Mouse (Mus musculus) MEL (cell line): Measurements from ENCODE around the gene Alox5ap. TPM values are rescaled to one million over a fixed set of nuclear protein-coding genes. Genes with fewer than 3 reads are reported as not detected.

Experiments used
- DNase-seq: peaks from one replicate; pipeline ENCODE4 v3.0.0; 2011; ENCODE audit warnings: low read depth, low spot score
- H3K27ac ChIP-seq: 2 replicates; pipeline ENCODE4 v1.5.1; 2012; ENCODE audit warnings: low read depth, mild to moderate bottlenecking, control low read depth, low read length, moderate library complexity; ENCODE audit not compliant: control insufficient read depth
- H3K27me3 ChIP-seq, 2 experiments: fragments of 150-350 bp in 1 of 2; sonication (generic) in 1 of 2; 2 replicates each; pipeline ENCODE4 v1.6.1; 2012; ENCODE audit warnings: low read length in 2 of 2, mild to moderate bottlenecking in 2 of 2, improper control_type of control experiment in 1 of 2, moderate library complexity in 1 of 2; ENCODE audit not compliant: insufficient read depth in 2 of 2, control insufficient read depth in 1 of 2
- H3K36me3 ChIP-seq, 2 experiments: 2 replicates each; pipeline ENCODE4 v1.6.1; 2012 to 2014; ENCODE audit warnings: low read length in 2 of 2, improper control_type of control experiment in 1 of 2, inconsistent platforms in 1 of 2, mild to moderate bottlenecking in 1 of 2; ENCODE audit not compliant: insufficient read depth in 2 of 2, control insufficient read depth in 1 of 2
- H3K4me1 ChIP-seq, 2 experiments: fragments of 150-350 bp in 1 of 2; sonication (generic) in 1 of 2; 2 replicates each; pipeline ENCODE4 v1.6.1; 2012; ENCODE audit warnings: low read length in 2 of 2, improper control_type of control experiment in 1 of 2, mild to moderate bottlenecking in 1 of 2; ENCODE audit not compliant: insufficient read depth in 2 of 2, control insufficient read depth in 1 of 2
- H3K4me3 ChIP-seq, 2 experiments: fragments of 150-350 bp in 1 of 2; sonication (generic) in 1 of 2; 2 replicates each; pipeline ENCODE4 v1.5.1; 2012; ENCODE audit warnings: low read depth in 2 of 2, low read length in 2 of 2, mild to moderate bottlenecking in 2 of 2, moderate library complexity in 2 of 2, control low read depth in 1 of 2, improper control_type of control experiment in 1 of 2; ENCODE audit not compliant: control insufficient read depth in 1 of 2, insufficient read depth in 1 of 2
- H3K79me2 ChIP-seq: 2 replicates; pipeline ENCODE4 v1.6.1; 2012; ENCODE audit warnings: mild to moderate bottlenecking, low read length, moderate library complexity; ENCODE audit not compliant: control insufficient read depth, poor library complexity, insufficient read depth
- H3K9ac ChIP-seq: 2 replicates; pipeline ENCODE4 v1.6.1; 2012; ENCODE audit warnings: low read depth, mild to moderate bottlenecking, control low read depth, low read length, moderate library complexity; ENCODE audit not compliant: control insufficient read depth, poor library complexity, severe bottlenecking
- H3K9me3 ChIP-seq: fragments of 150-350 bp; sonication (generic); replicated peaks from 2 replicates; pipeline ENCODE4 v1.6.1; 2012; ENCODE audit warnings: mild to moderate bottlenecking, low read length, improper control_type of control experiment, moderate library complexity; ENCODE audit not compliant: insufficient read depth
- CHD1 ChIP-seq: IDR thresholded peaks from 2 replicates; pipeline ENCODE4 v1.6.1; 2012; ENCODE audit warnings: low read depth, mild to moderate bottlenecking, inconsistent platforms, low read length, improper control_type of control experiment
- CTCF ChIP-seq, 3 experiments: IDR thresholded peaks in 2 of 3; conservative IDR thresholded peaks in 1 of 3; 2 replicates each; pipeline ENCODE4 v1.5.1; 2011 to 2012; ENCODE audit warnings: low read length in 3 of 3, low read depth in 2 of 3, mild to moderate bottlenecking in 2 of 3, improper control_type of control experiment in 1 of 3, inconsistent platforms in 1 of 3, mixed read lengths in 1 of 3, moderate library complexity in 1 of 3; ENCODE audit not compliant: control insufficient read depth in 1 of 3, insufficient read depth in 1 of 3, poor library complexity in 1 of 3, severe bottlenecking in 1 of 3
- EP300 ChIP-seq, 2 experiments: IDR thresholded peaks; 2 replicates each; pipeline ENCODE4 v1.6.1; 2011; ENCODE audit warnings: improper control_type of control experiment in 2 of 2, low read length in 2 of 2, low read depth in 1 of 2, mild to moderate bottlenecking in 1 of 2
- ETS1 ChIP-seq: IDR thresholded peaks from 2 replicates; pipeline ENCODE4 v1.6.1; 2012; ENCODE audit warnings: low read depth, mild to moderate bottlenecking, inconsistent platforms, low read length, improper control_type of control experiment, moderate library complexity
- GABPA ChIP-seq: IDR thresholded peaks from 2 replicates; pipeline ENCODE4 v1.6.1; 2012; ENCODE audit warnings: low read depth, mild to moderate bottlenecking, inconsistent platforms, low read length, improper control_type of control experiment, moderate library complexity
- GATA1 ChIP-seq: IDR thresholded peaks from 2 replicates; pipeline ENCODE4 v1.6.1; 2011; ENCODE audit warnings: low read depth, low read length, improper control_type of control experiment
- HCFC1 ChIP-seq: IDR thresholded peaks from 2 replicates; pipeline ENCODE4 v1.6.1; 2012; ENCODE audit warnings: low read depth, mild to moderate bottlenecking, inconsistent platforms, low read length, improper control_type of control experiment, moderate library complexity
- JUND ChIP-seq: IDR thresholded peaks from 2 replicates; pipeline ENCODE4 v1.6.1; 2011; ENCODE audit warnings: low read depth, mild to moderate bottlenecking, improper control_type of control experiment, low read length
- KAT2A ChIP-seq: conservative IDR thresholded peaks from 2 replicates; pipeline ENCODE4 v1.6.1; 2012; ENCODE audit warnings: low read depth, low read length, improper control_type of control experiment, inconsistent platforms
- MAFK ChIP-seq: IDR thresholded peaks from 2 replicates; pipeline ENCODE4 v1.6.1; 2011; ENCODE audit warnings: low read depth, mild to moderate bottlenecking, low read length, improper control_type of control experiment, borderline replicate concordance
- MAX ChIP-seq: IDR thresholded peaks from 2 replicates; pipeline ENCODE4 v1.6.1; 2011; ENCODE audit warnings: low read length, improper control_type of control experiment
- MEF2A ChIP-seq: IDR thresholded peaks from 2 replicates; pipeline ENCODE4 v1.6.1; 2014; ENCODE audit warnings: low read depth, mild to moderate bottlenecking, inconsistent platforms, low read length, improper control_type of control experiment; ENCODE audit not compliant: poor library complexity, insufficient replicate concordance, severe bottlenecking; ENCODE audit errors: extremely low read depth
- MXI1 ChIP-seq: IDR thresholded peaks from 2 replicates; pipeline ENCODE4 v1.6.1; 2011; ENCODE audit warnings: mild to moderate bottlenecking, low read depth, low read length, improper control_type of control experiment
- MYC ChIP-seq: IDR thresholded peaks from 2 replicates; pipeline ENCODE4 v1.6.1; 2011; ENCODE audit warnings: low read depth, mild to moderate bottlenecking, low read length, improper control_type of control experiment, moderate library complexity
- NRF1 ChIP-seq: IDR thresholded peaks from 2 replicates; pipeline ENCODE4 v1.6.1; 2014; ENCODE audit warnings: low read depth, mild to moderate bottlenecking, inconsistent platforms, low read length, improper control_type of control experiment, moderate library complexity; ENCODE audit not compliant: poor library complexity, insufficient read depth, severe bottlenecking
- POLR2AphosphoS5 ChIP-seq: IDR thresholded peaks from 2 replicates; pipeline ENCODE4 v1.6.1; 2012; ENCODE audit warnings: low read depth, borderline replicate concordance, mild to moderate bottlenecking, inconsistent platforms, low read length, moderate library complexity, mixed read lengths
- RAD21 ChIP-seq: IDR thresholded peaks from 2 replicates; pipeline ENCODE4 v1.6.1; 2011; ENCODE audit warnings: mild to moderate bottlenecking, low read depth, low read length, improper control_type of control experiment
- RCOR1 ChIP-seq: IDR thresholded peaks from 2 replicates; pipeline ENCODE4 v1.6.1; 2012; ENCODE audit warnings: low read depth, mild to moderate bottlenecking, inconsistent platforms, low read length, improper control_type of control experiment
- SMC3 ChIP-seq: IDR thresholded peaks from 2 replicates; pipeline ENCODE4 v1.6.1; 2011; ENCODE audit warnings: low read depth, low read length, improper control_type of control experiment
- TAL1 ChIP-seq: IDR thresholded peaks from 2 replicates; pipeline ENCODE4 v1.6.1; 2012; ENCODE audit warnings: mild to moderate bottlenecking, inconsistent platforms, low read length, moderate library complexity, mixed read lengths
- TCF12 ChIP-seq: IDR thresholded peaks from 2 replicates; pipeline ENCODE4 v1.6.1; 2014; ENCODE audit warnings: low read depth, mild to moderate bottlenecking, inconsistent platforms, low read length, improper control_type of control experiment, moderate library complexity
- UBTF ChIP-seq: IDR thresholded peaks from 2 replicates; pipeline ENCODE4 v1.6.1; 2012; ENCODE audit warnings: low read depth, mild to moderate bottlenecking, inconsistent platforms, low read length, improper control_type of control experiment, moderate library complexity, borderline replicate concordance; ENCODE audit not compliant: insufficient read depth
- USF1 ChIP-seq: IDR thresholded peaks from 2 replicates; pipeline ENCODE4 v1.6.1; 2014; ENCODE audit warnings: low read depth, mild to moderate bottlenecking, inconsistent platforms, low read length, improper control_type of control experiment, moderate library complexity
- USF2 ChIP-seq, 2 experiments: IDR thresholded peaks; 2 replicates each; pipeline ENCODE4 v1.6.1; 2011 to 2012; ENCODE audit warnings: improper control_type of control experiment in 2 of 2, low read length in 2 of 2, borderline replicate concordance in 1 of 2, inconsistent platforms in 1 of 2, low read depth in 1 of 2, mild to moderate bottlenecking in 1 of 2; ENCODE audit not compliant: insufficient read depth in 1 of 2
- ZC3H11A ChIP-seq: IDR thresholded peaks from 2 replicates; pipeline ENCODE4 v1.6.1; 2012; ENCODE audit warnings: low read depth, mild to moderate bottlenecking, inconsistent platforms, low read length, improper control_type of control experiment
- ZKSCAN1 ChIP-seq: IDR thresholded peaks from 2 replicates; pipeline ENCODE4 v1.6.1; 2012; ENCODE audit warnings: low read depth, mild to moderate bottlenecking, inconsistent platforms, low read length, improper control_type of control experiment, moderate library complexity
- ZMIZ1 ChIP-seq: IDR thresholded peaks from 2 replicates; pipeline ENCODE4 v1.6.1; 2012; ENCODE audit warnings: low read depth, mild to moderate bottlenecking, inconsistent platforms, low read length, improper control_type of control experiment, moderate library complexity
- ZNF384 ChIP-seq: IDR thresholded peaks from 2 replicates; pipeline ENCODE4 v1.6.1; 2012; ENCODE audit warnings: low read depth, mild to moderate bottlenecking, inconsistent platforms, low read length, improper control_type of control experiment
- polyA plus RNA-seq, 2 experiments: library from polyadenylated mRNA; stranded (reverse) in 1 of 2; unstranded in 1 of 2; fragments of >175 nt in 1 of 2; fragments of >200 nt in 1 of 2; gene quantifications; 2 replicates each; pipeline versions ENCODE4 v1.2.1 to v1.2.4; 2012; ENCODE audit warnings: low replicate concordance in 2 of 2, low read depth in 1 of 2; ENCODE audit not compliant: insufficient read length in 2 of 2, insufficient read depth in 1 of 2, missing spikeins in 1 of 2
- total RNA-seq: library from RNA; depleted of rRNA; stranded (reverse); fragments of 300-350 nt; gene quantifications from 2 replicates; pipeline ENCODE4 v1.2.3, GENCODE M21; 2012

Alox5ap gene
- total and polyA plus RNA-seq, 3 experiments = 56.4 to 157 TPM; not detected in 1

DNA sequence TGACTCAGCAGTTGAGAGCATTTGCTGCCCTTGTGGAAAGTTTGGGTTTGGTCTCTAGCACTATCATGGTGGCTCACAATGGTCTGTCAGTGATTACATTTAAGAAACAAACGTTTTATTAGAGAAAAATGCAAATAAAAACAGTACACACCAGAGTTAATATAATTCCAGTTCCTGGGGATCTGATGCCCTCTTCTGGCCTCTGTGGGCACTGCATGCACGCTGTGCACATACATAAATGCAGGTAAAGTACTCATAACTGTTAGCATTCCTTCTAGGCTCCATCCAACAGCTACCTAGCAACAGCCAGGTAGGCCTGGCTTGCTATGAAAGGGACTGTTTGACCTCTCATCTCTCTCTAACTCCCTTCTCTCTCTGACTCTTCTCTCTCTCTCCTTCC lies 32.9 kb downstream of the Alox5ap start:
- DNase-seq = peak; percentile 47
- no peaks in the 10 kb centered on the region for H3K27me3 ChIP-seq
- H3K36me3 ChIP-seq = no peaks in the 10 kb centered on the region
- TF ChIP-seq TAL1 (no peak), MEF2A (no peak), TCF12 (no peak), NRF1 (no peak), RAD21 (peak; percentile 66), MAX (no peak), KAT2A (no peak), EP300 (IDR thresholded peaks at IDR 0.05; ENCODE audit: low read depth in 1 of 2, low read length in 2 of 2) (no peak), USF1 (no peak), USF2 (IDR thresholded peaks at IDR 0.05; ENCODE audit: borderline replicate concordance in 1 of 2, insufficient read depth in 1 of 2, low read depth in 1 of 2, low read length in 2 of 2) (no peak), ZKSCAN1 (no peak), SMC3 (peak; percentile 60), ZNF384 (no peak), POLR2AphosphoS5 (no peak), GABPA (no peak), ETS1 (no peak), GATA1 (no peak), ZC3H11A (peak; percentile 76), MYC (no peak), ZMIZ1 (no peak), RCOR1 (no peak), MXI1 (no peak), HCFC1 (no peak), MAFK (no peak), CTCF (IDR thresholded peaks at IDR 0.05 in 2 of 3, conservative IDR thresholded peaks at IDR 0.05 in 1 of 3; ENCODE audit: control insufficient read depth in 1 of 3, insufficient read depth in 1 of 3, low read depth in 2 of 3, low read length in 3 of 3, poor library complexity in 1 of 3, severe bottlenecking in 1 of 3) (peak; percentile 57 to 67 (median 64)), CHD1 (no peak), UBTF (no peak), JUND (no peak)
- no peaks in the 10 kb centered on the region for H3K9me3 ChIP-seq
- no peaks in the 10 kb centered on the region for H3K4me1 ChIP-seq
- no peak overlapping the region for H3K27ac ChIP-seq
- no peak overlapping the region for H3K4me3 ChIP-seq
- H3K9ac ChIP-seq = no peak overlapping the region
- no peaks in the 10 kb centered on the region for H3K79me2 ChIP-seq
